17 mouse cellular contexts compared by ENCODE assay signal in genomic region chr6:144472089-144472900, GRCm38 (mm10).
DNase-seq lines count a peak whose midpoint lies in the region; ATAC-seq and TF ChIP-seq lines count a peak whose summit lies in the region.
"Had no signal": no experiment of that assay in that cellular context is flagged by ENCODE, and none has a peak within 500 bp of the region (broad histone marks: within the 10 kb centered on the region; RNA-seq: fewer than 3 reads in every experiment).

No protein-coding gene starts in this region.

- no peak overlapping the region for H3K9ac ChIP-seq in forebrain, postnatal 0 days
- no peak overlapping the region for H3K9ac ChIP-seq in forebrain, embryonic 16.5 days (replicated peaks; ENCODE audit: low read depth, low read length)
- H3K9ac ChIP-seq in heart, embryonic 11.5 days (ENCODE audit: low read depth, low read length), result no peak overlapping the region
- H3K9ac ChIP-seq: liver, embryonic 13.5 days had no signal

- no peak for TF ChIP-seq CTCF in forebrain, postnatal 0 days (IDR thresholded peaks at IDR 0.05; ENCODE audit: low read depth)

- H3K36me3 ChIP-seq in forebrain, postnatal 0 days (ENCODE audit: insufficient read depth), result no peaks in the 10 kb centered on the region
- no peaks in the 10 kb centered on the region for H3K36me3 ChIP-seq in forebrain, embryonic 16.5 days (ENCODE audit: control insufficient read depth, insufficient read depth)
- H3K36me3 ChIP-seq in heart, embryonic 11.5 days (ENCODE audit: control insufficient read depth, insufficient read depth, low read length), result no peaks in the 10 kb centered on the region
- H3K36me3 ChIP-seq: liver, embryonic 13.5 days had no signal

- no peak overlapping the region for H3K4me3 ChIP-seq in forebrain, postnatal 0 days (ENCODE audit: low read depth, low read length)
- no peak overlapping the region for H3K4me3 ChIP-seq in forebrain, embryonic 16.5 days (replicated peaks; ENCODE audit: low read length)
- H3K4me3 ChIP-seq in heart, embryonic 11.5 days (ENCODE audit: low read depth, low read length), result no peak overlapping the region
- H3K4me3 ChIP-seq: erythroblast, embryonic 14.5 days; gastrocnemius, adult 2 months; liver, embryonic 13.5 days; myocyte had no signal

- no peaks in the 10 kb centered on the region for H3K4me1 ChIP-seq in forebrain, postnatal 0 days (ENCODE audit: insufficient read depth)
- H3K4me1 ChIP-seq in forebrain, embryonic 16.5 days (replicated peaks; ENCODE audit: control insufficient read depth, insufficient read depth, low read length), result peaks cover 7% of the 10 kb centered on the region; the same call in 1 of the 2 replicates
- no peaks in the 10 kb centered on the region for H3K4me1 ChIP-seq in heart, embryonic 11.5 days (ENCODE audit: control insufficient read depth, insufficient read depth, low read length)
- H3K4me1 ChIP-seq: liver, embryonic 13.5 days had no signal

- H3K27me3 ChIP-seq in forebrain, postnatal 0 days (ENCODE audit: insufficient read depth, low read length), result no peaks in the 10 kb centered on the region
- no peaks in the 10 kb centered on the region for H3K27me3 ChIP-seq in forebrain, embryonic 16.5 days (replicated peaks; ENCODE audit: control insufficient read depth, insufficient read depth, low read length)
- no peaks in the 10 kb centered on the region for H3K27me3 ChIP-seq in heart, embryonic 11.5 days (ENCODE audit: control insufficient read depth, insufficient read depth, low read length)
- H3K27me3 ChIP-seq: liver, embryonic 13.5 days had no signal

- no peak overlapping the region for H3K4me2 ChIP-seq in forebrain, postnatal 0 days (ENCODE audit: low read depth)
- no peak overlapping the region for H3K4me2 ChIP-seq in forebrain, embryonic 16.5 days (ENCODE audit: low read length)
- no peak overlapping the region for H3K4me2 ChIP-seq in heart, embryonic 11.5 days
- H3K4me2 ChIP-seq: liver, embryonic 13.5 days had no signal

- H3K27ac ChIP-seq in forebrain, postnatal 0 days (ENCODE audit: low read depth, low read length), result no peak overlapping the region
- H3K27ac ChIP-seq in forebrain, embryonic 16.5 days (ENCODE audit: low read length), result no peak overlapping the region
- no peak overlapping the region for H3K27ac ChIP-seq in heart, embryonic 11.5 days (ENCODE audit: low read depth, low read length)
- H3K27ac ChIP-seq: gastrocnemius, adult 2 months; liver, embryonic 13.5 days had no signal

- ATAC-seq in forebrain, postnatal 0 days, result peak; percentile 16; the same call in 1 of the 2 replicates
- no peak for ATAC-seq in forebrain, embryonic 16.5 days
- ATAC-seq in common myeloid progenitor, adult 5-6 weeks (replicated peaks; ENCODE audit: low read depth, poor library complexity, severe bottlenecking), result peak; percentile 32; the same call in 1 of the 2 replicates
- peak; percentile 44 for ATAC-seq in megakaryocyte progenitor cell, adult 5-6 weeks (replicated peaks; ENCODE audit: poor library complexity)
- ATAC-seq in heart, embryonic 11.5 days (replicated peaks; ENCODE audit: insufficient number of reproducible peaks, low FRiP score, low TSS enrichment), result no peak

- no peaks in the 10 kb centered on the region for H3K9me3 ChIP-seq in forebrain, postnatal 0 days (ENCODE audit: low read length)
- peaks cover 3% of the 10 kb centered on the region; the same call in 1 of the 2 replicates for H3K9me3 ChIP-seq in forebrain, embryonic 16.5 days (ENCODE audit: control insufficient read depth, low read length)
- H3K9me3 ChIP-seq in heart, embryonic 11.5 days (replicated peaks; ENCODE audit: control insufficient read depth, low read length), result no peaks in the 10 kb centered on the region; the same call in 1 of the 2 replicates
- H3K9me3 ChIP-seq: liver, embryonic 13.5 days had no signal

- 62% methylated on average over 14 of the region's 14 CpGs for WGBS in forebrain, postnatal 0 days
- WGBS in forebrain, embryonic 16.5 days, result 63% methylated on average over 14 of the region's 14 CpGs
- WGBS in heart, embryonic 11.5 days (ENCODE audit: insufficient replicate concordance), result 60% methylated on average over 14 of the region's 14 CpGs

- DNase-seq in forebrain, postnatal 0 days, result no peak
- peak; percentile 14 to 16 for DNase-seq in layer of hippocampus, postnatal 14 days (ENCODE audit: low spot score in 2 of 2)
- DNase-seq in layer of hippocampus, adult 8-10 months (ENCODE audit: low spot score in 2 of 2), result no peak
- DNase-seq in adrenal gland, adult (ENCODE audit: inconsistent age in 2 of 2, low spot score in 1 of 2), result no peak
- DNase-seq: adrenal gland, postnatal 36 days; B cell, adult 2 months; cerebellum, adult 18-20 months; gastrocnemius, adult 2 months; heart, postnatal 4 days; kidney, postnatal 25 days; liver, embryonic 13.5 days had no signal

Comparison
In these comparisons a context has a peak if more than half of its experiments do, and no peak if none do; other contexts are left out.
1. ATAC-seq: peak in forebrain, postnatal 0 days (single experiment), common myeloid progenitor, adult 5-6 weeks (single experiment) and megakaryocyte progenitor cell, adult 5-6 weeks (single experiment); none in forebrain, embryonic 16.5 days (single experiment) and heart, embryonic 11.5 days (single experiment).
2. DNase-seq: peak in layer of hippocampus, postnatal 14 days (2 of 2); none in forebrain, postnatal 0 days (single experiment), layer of hippocampus, adult 8-10 months (0 of 2) and adrenal gland, adult (0 of 2).